In genomic region chr5:92896725-92897280, GRCm38 (mm10) we compare ENCODE assay signal across 13 mouse cellular contexts.
DNase-seq lines count a peak whose midpoint lies in the region; ATAC-seq and TF ChIP-seq lines count a peak whose summit lies in the region.
"Had no signal": no experiment of that assay in that cellular context is flagged by ENCODE, and none has a peak within 500 bp of the region (broad histone marks: within the 10 kb centered on the region; RNA-seq: fewer than 3 reads in every experiment).

No protein-coding gene starts in this region.

- peak overlapping the region; percentile 93; the same call in 1 of the 2 replicates for H3K9ac ChIP-seq in heart, embryonic 13.5 days
- H3K9ac ChIP-seq in stomach, embryonic 15.5 days = no peak overlapping the region
- no peak overlapping the region for H3K9ac ChIP-seq in stomach, postnatal 0 days (ENCODE audit: low read length)
- H3K9ac ChIP-seq in intestine, embryonic 16.5 days (ENCODE audit: low read depth, low read length) = no peak overlapping the region; the same call in 1 of the 2 replicates

- WGBS in heart, embryonic 13.5 days = 69% methylated on average over 1 of the region's 1 CpGs
- 76% methylated on average over 1 of the region's 1 CpGs for WGBS in stomach, embryonic 15.5 days
- 69% methylated on average over 1 of the region's 1 CpGs for WGBS in stomach, postnatal 0 days
- 74% methylated on average over 1 of the region's 1 CpGs for WGBS in intestine, embryonic 16.5 days

- peaks cover 4% of the 10 kb centered on the region; the same call in 1 of the 2 replicates for H3K36me3 ChIP-seq in heart, embryonic 13.5 days
- no peaks in the 10 kb centered on the region for H3K36me3 ChIP-seq in stomach, embryonic 15.5 days
- H3K36me3 ChIP-seq in stomach, postnatal 0 days (ENCODE audit: control insufficient read depth, insufficient read depth, low read length) = no peaks in the 10 kb centered on the region
- no peaks in the 10 kb centered on the region for H3K36me3 ChIP-seq in intestine, embryonic 16.5 days (ENCODE audit: control insufficient read depth, insufficient read depth, low read length)

- no peak for TF ChIP-seq CTCF in stomach, postnatal 0 days (IDR thresholded peaks at IDR 0.05; ENCODE audit: low read depth)

- DNase-seq in heart, postnatal 4 days = no peak
- DNase-seq in stomach, postnatal 0 days (ENCODE audit: low spot score) = no peak
- DNase-seq in thymus, postnatal 0 days (ENCODE audit: low spot score) = no peak
- no peak for DNase-seq in cerebellum, postnatal 10 days
- DNase-seq in gastrocnemius, adult 8-10 months (ENCODE audit: low spot score in 2 of 2) = no peak
- DNase-seq: gastrocnemius, postnatal 25 days; kidney, postnatal 36 days; lung, embryonic 14.5 days had no signal

- TF ChIP-seq EP300 in stomach, postnatal 0 days (optimal IDR thresholded peaks at IDR 0.05) = no peak

- no peak for ATAC-seq in heart, embryonic 13.5 days (ENCODE audit: extremely low read depth, insufficient number of reproducible peaks, low FRiP score, low TSS enrichment)
- no peak for ATAC-seq in stomach, embryonic 15.5 days (ENCODE audit: insufficient read depth, low FRiP score, low read depth)
- ATAC-seq in stomach, postnatal 0 days (ENCODE audit: low FRiP score, low TSS enrichment) = no peak
- ATAC-seq in intestine, embryonic 16.5 days = no peak

- H3K27me3 ChIP-seq in heart, embryonic 13.5 days (replicated peaks) = no peaks in the 10 kb centered on the region
- no peaks in the 10 kb centered on the region for H3K27me3 ChIP-seq in stomach, embryonic 15.5 days (replicated peaks)
- no peaks in the 10 kb centered on the region for H3K27me3 ChIP-seq in stomach, postnatal 0 days (ENCODE audit: control insufficient read depth, insufficient read depth, low read length)
- no peaks in the 10 kb centered on the region for H3K27me3 ChIP-seq in intestine, embryonic 16.5 days (replicated peaks; ENCODE audit: control insufficient read depth, insufficient read depth, low read length)
- H3K27me3 ChIP-seq: CH12.LX had no signal

- H3K9me3 ChIP-seq in heart, embryonic 13.5 days = no peaks in the 10 kb centered on the region
- H3K9me3 ChIP-seq in stomach, embryonic 15.5 days = no peaks in the 10 kb centered on the region
- no peaks in the 10 kb centered on the region for H3K9me3 ChIP-seq in stomach, postnatal 0 days (ENCODE audit: control insufficient read depth, low read length)
- H3K9me3 ChIP-seq in intestine, embryonic 16.5 days (ENCODE audit: control insufficient read depth, low read length) = no peaks in the 10 kb centered on the region

- H3K4me1 ChIP-seq in heart, embryonic 13.5 days = peaks cover 57% of the 10 kb centered on the region
- peaks cover 8% of the 10 kb centered on the region; the same call in 1 of the 2 replicates for H3K4me1 ChIP-seq in stomach, embryonic 15.5 days
- H3K4me1 ChIP-seq in stomach, postnatal 0 days (replicated peaks; ENCODE audit: control insufficient read depth, insufficient read depth) = no peaks in the 10 kb centered on the region; the same call in 1 of the 2 replicates
- peaks cover 23% of the 10 kb centered on the region for H3K4me1 ChIP-seq in intestine, embryonic 16.5 days (ENCODE audit: control insufficient read depth, insufficient read depth, low read length)

- H3K4me2 ChIP-seq in heart, embryonic 13.5 days = peak overlapping the region; percentile 74; the same call in 1 of the 2 replicates
- peak overlapping the region; percentile 71; the same call in 1 of the 2 replicates for H3K4me2 ChIP-seq in stomach, embryonic 15.5 days
- H3K4me2 ChIP-seq in stomach, postnatal 0 days (replicated peaks; ENCODE audit: low read depth) = no peak overlapping the region; the same call in 1 of the 2 replicates
- no peak overlapping the region for H3K4me2 ChIP-seq in intestine, embryonic 16.5 days (ENCODE audit: low read depth, low read length)

- peak overlapping the region; percentile 92 for H3K27ac ChIP-seq in heart, embryonic 13.5 days (replicated peaks)
- H3K27ac ChIP-seq in stomach, embryonic 15.5 days = no peak overlapping the region
- H3K27ac ChIP-seq in stomach, postnatal 0 days (replicated peaks) = no peak overlapping the region
- peak overlapping the region; percentile 94; the same call in 1 of the 2 replicates for H3K27ac ChIP-seq in intestine, embryonic 16.5 days (ENCODE audit: low read length)

- H3K4me3 ChIP-seq in heart, embryonic 13.5 days = no peak overlapping the region
- H3K4me3 ChIP-seq in stomach, embryonic 15.5 days (replicated peaks) = peak overlapping the region; percentile 65; the same call in 1 of the 2 replicates
- H3K4me3 ChIP-seq in stomach, postnatal 0 days (ENCODE audit: low read depth, low read length) = no peak overlapping the region
- no peak overlapping the region for H3K4me3 ChIP-seq in intestine, embryonic 16.5 days (ENCODE audit: low read length)
- H3K4me3 ChIP-seq: myocyte had no signal

Comparison
In these comparisons a context has a peak if more than half of its experiments do, and no peak if none do; other contexts are left out.
1. H3K4me2 ChIP-seq: peak in heart, embryonic 13.5 days (single experiment) and stomach, embryonic 15.5 days (single experiment); none in stomach, postnatal 0 days (single experiment) and intestine, embryonic 16.5 days (single experiment).
2. H3K27ac ChIP-seq: peak in heart, embryonic 13.5 days (single experiment) and intestine, embryonic 16.5 days (single experiment); none in stomach, embryonic 15.5 days (single experiment) and stomach, postnatal 0 days (single experiment).